8 mouse cellular contexts compared by ENCODE assay signal in genomic region chr3:153913510-153914243, GRCm38 (mm10). TPM values are rescaled to one million over a fixed set of nuclear protein-coding genes. Genes with fewer than 3 reads are reported as not detected.
DNase-seq lines count a peak whose midpoint lies in the region; ATAC-seq lines count a peak whose summit lies in the region.

No protein-coding gene starts in this region.

- H3K9ac ChIP-seq in embryonic facial prominence, embryonic 12.5 days = peak overlapping the region; percentile 95
- peak overlapping the region; percentile 95; the same call in 1 of the 2 replicates for H3K9ac ChIP-seq in limb, embryonic 12.5 days (replicated peaks)
- peak overlapping the region; percentile 81 for H3K9ac ChIP-seq in stomach, embryonic 16.5 days (ENCODE audit: low read length)

- WGBS in embryonic facial prominence, embryonic 12.5 days = 53% methylated on average over 6 of the region's 6 CpGs
- 51% methylated on average over 6 of the region's 6 CpGs for WGBS in limb, embryonic 12.5 days
- WGBS in stomach, embryonic 16.5 days = 25% methylated on average over 6 of the region's 6 CpGs

- intact Hi-C loops in left cerebral cortex, postnatal 14 days (cut with DNase I) = no loop called here

- H3K27me3 ChIP-seq in embryonic facial prominence, embryonic 12.5 days = no peaks in the 10 kb centered on the region
- H3K27me3 ChIP-seq in limb, embryonic 12.5 days = no peaks in the 10 kb centered on the region
- H3K27me3 ChIP-seq in stomach, embryonic 16.5 days (ENCODE audit: control insufficient read depth, insufficient read depth, low read length) = no peaks in the 10 kb centered on the region

- peaks cover 28% of the 10 kb centered on the region for H3K36me3 ChIP-seq in embryonic facial prominence, embryonic 12.5 days
- peaks cover 30% of the 10 kb centered on the region for H3K36me3 ChIP-seq in limb, embryonic 12.5 days
- H3K36me3 ChIP-seq in stomach, embryonic 16.5 days (ENCODE audit: control insufficient read depth, insufficient read depth, low read length) = peaks cover 13% of the 10 kb centered on the region

- ATAC-seq in embryonic facial prominence, embryonic 12.5 days (ENCODE audit: insufficient number of reproducible peaks, insufficient read depth, low FRiP score, low TSS enrichment) = no peak
- no peak for ATAC-seq in limb, embryonic 12.5 days (ENCODE audit: insufficient number of reproducible peaks, insufficient read depth, low FRiP score, low TSS enrichment, low read depth)
- ATAC-seq in stomach, embryonic 16.5 days (ENCODE audit: insufficient read depth, low FRiP score) = no peak

- no peak overlapping the region for H3K27ac ChIP-seq in embryonic facial prominence, embryonic 12.5 days
- H3K27ac ChIP-seq in limb, embryonic 12.5 days = peak overlapping the region; percentile 92; the same call in 1 of the 2 replicates
- H3K27ac ChIP-seq in stomach, embryonic 16.5 days (ENCODE audit: low read length) = peak overlapping the region; percentile 97

- no peaks in the 10 kb centered on the region for H3K9me3 ChIP-seq in embryonic facial prominence, embryonic 12.5 days
- H3K9me3 ChIP-seq in limb, embryonic 12.5 days = no peaks in the 10 kb centered on the region
- no peaks in the 10 kb centered on the region for H3K9me3 ChIP-seq in stomach, embryonic 16.5 days (replicated peaks; ENCODE audit: control insufficient read depth, low read length)

- H3K4me1 ChIP-seq in embryonic facial prominence, embryonic 12.5 days = peaks cover 18% of the 10 kb centered on the region
- peaks cover 40% of the 10 kb centered on the region for H3K4me1 ChIP-seq in limb, embryonic 12.5 days (replicated peaks)
- peaks cover 36% of the 10 kb centered on the region for H3K4me1 ChIP-seq in stomach, embryonic 16.5 days (ENCODE audit: control insufficient read depth, insufficient read depth, low read length)

- peak overlapping the region; percentile 83 for H3K4me2 ChIP-seq in embryonic facial prominence, embryonic 12.5 days (replicated peaks)
- H3K4me2 ChIP-seq in limb, embryonic 12.5 days = peak overlapping the region; percentile 91
- H3K4me2 ChIP-seq in stomach, embryonic 16.5 days (ENCODE audit: low read depth, low read length) = peak overlapping the region; percentile 81

- H3K4me3 ChIP-seq in embryonic facial prominence, embryonic 12.5 days = peak overlapping the region; percentile 84
- peak overlapping the region; percentile 80 for H3K4me3 ChIP-seq in limb, embryonic 12.5 days (replicated peaks)
- H3K4me3 ChIP-seq in stomach, embryonic 16.5 days (replicated peaks; ENCODE audit: low read length) = peak overlapping the region; percentile 98

- DNase-seq in cerebellum, postnatal 10 days = peak; percentile 19 to 40
- no peak for DNase-seq in cerebellum, adult 8-10 months
- DNase-seq in 416B (ENCODE audit: low read depth) = peak; percentile 46
- DNase-seq in left cerebral cortex, postnatal 14 days (ENCODE audit: low spot score in 2 of 2) = no peak
- DNase-seq in gastrocnemius, adult 18-20 months (ENCODE audit: low spot score) = no peak

RNA-seq across cellular contexts. Expression of gene Rabggtb, which starts 0.9 kb away (rescaled TPM):
- polyA plus RNA-seq in embryonic facial prominence, embryonic 12.5 days (2016; fragmentation: Nextera tagmentation; extraction: Ambion mirVana) = 40.5 and 45.1 TPM in 2 replicates
- polyA plus RNA-seq in limb, embryonic 12.5 days (2016; fragmentation: Nextera tagmentation; extraction: Ambion mirVana) = 39.6 and 46.3 TPM in 2 replicates
- 47.4 and 48.9 TPM in 2 replicates for polyA plus RNA-seq in stomach, embryonic 16.5 days (2015; fragmentation: Nextera tagmentation; extraction: Ambion mirVana)
- 10 to 100 TPM; 65.3 to 66.7 TPM for total RNA-seq in left cerebral cortex, postnatal 14 days (2021)
- total RNA-seq in gastrocnemius, adult 18-20 months (2021) = 10 to 100 TPM; 51.9 to 61.6 TPM

RNA-seq across cellular contexts. Expression of gene Msh4, which starts 7.7 kb away (rescaled TPM):
- polyA plus RNA-seq in embryonic facial prominence, embryonic 12.5 days (2016; fragmentation: Nextera tagmentation; extraction: Ambion mirVana) = 0.11 and 0.19 TPM in 2 replicates
- 0.06 and 0.15 TPM in 2 replicates for polyA plus RNA-seq in limb, embryonic 12.5 days (2016; fragmentation: Nextera tagmentation; extraction: Ambion mirVana)
- polyA plus RNA-seq in stomach, embryonic 16.5 days (2015; fragmentation: Nextera tagmentation; extraction: Ambion mirVana) = not detected in 2 replicates
- under 1 TPM; 0.22 to 0.30 TPM for total RNA-seq in left cerebral cortex, postnatal 14 days (2021)
- under 1 TPM in 1 of 2 experiments, not detected in 1; 0.09 TPM for total RNA-seq in gastrocnemius, adult 18-20 months (2021)

RNA-seq across cellular contexts. Expression of gene Acadm, which starts 30.8 kb away (rescaled TPM):
- 58.4 and 61.8 TPM in 2 replicates for polyA plus RNA-seq in embryonic facial prominence, embryonic 12.5 days (2016; fragmentation: Nextera tagmentation; extraction: Ambion mirVana)
- 53.2 and 54.4 TPM in 2 replicates for polyA plus RNA-seq in limb, embryonic 12.5 days (2016; fragmentation: Nextera tagmentation; extraction: Ambion mirVana)
- 106 and 112 TPM in 2 replicates for polyA plus RNA-seq in stomach, embryonic 16.5 days (2015; fragmentation: Nextera tagmentation; extraction: Ambion mirVana)
- total RNA-seq in left cerebral cortex, postnatal 14 days (2021) = 10 to 100 TPM; 33.9 to 34.2 TPM
- 100 to 1,000 TPM; 316 to 427 TPM for total RNA-seq in gastrocnemius, adult 18-20 months (2021)

RNA-seq across cellular contexts. Expression of gene Slc44a5, which starts 59.6 kb away (rescaled TPM):
- polyA plus RNA-seq in embryonic facial prominence, embryonic 12.5 days (2016; fragmentation: Nextera tagmentation; extraction: Ambion mirVana) = 1.9 and 2.1 TPM in 2 replicates
- 0.45 and 0.54 TPM in 2 replicates for polyA plus RNA-seq in limb, embryonic 12.5 days (2016; fragmentation: Nextera tagmentation; extraction: Ambion mirVana)
- 0.94 and 1.1 TPM in 2 replicates for polyA plus RNA-seq in stomach, embryonic 16.5 days (2015; fragmentation: Nextera tagmentation; extraction: Ambion mirVana)
- 10 to 100 TPM; 12.5 to 13.9 TPM for total RNA-seq in left cerebral cortex, postnatal 14 days (2021)
- under 1 TPM in 1 of 2 experiments, not detected in 1; 0.05 TPM for total RNA-seq in gastrocnemius, adult 18-20 months (2021)

Comparison
In these comparisons a context has a peak if more than half of its experiments do, and no peak if none do; other contexts are left out.
1. DNase-seq: peak in cerebellum, postnatal 10 days (2 of 2) and 416B (single experiment); none in cerebellum, adult 8-10 months (single experiment), left cerebral cortex, postnatal 14 days (0 of 2) and gastrocnemius, adult 18-20 months (single experiment).
2. Peak in every context shown above with its lines, with median percentiles within 50 percentile points of each other: H3K4me2 ChIP-seq, H3K4me3 ChIP-seq and H3K9ac ChIP-seq.